Mouse (Mus musculus) heart, adult 8-10 months (tissue): Measurements from ENCODE around the gene Bloc1s4. TPM values are rescaled to one million over a fixed set of nuclear protein-coding genes. Genes with fewer than 3 reads are reported as not detected.

Source experiments
- DNase-seq: peaks from one replicate; pipeline ENCODE4 v3.0.0; 2022; ENCODE audit warnings: low spot score
- total RNA-seq, 4 experiments: library from RNA; stranded (reverse); gene quantifications; 2 replicates each; pipeline ENCODE4 v1.2.4; 2022

Bloc1s4 gene
- total RNA-seq, result 10 to 100 TPM; 10.6 to 11.4 (median 11.3) TPM

- DNase-seq, result peak; percentile 94
These were observed at the start of gene Bloc1s4 for GRCm38 (mm10) chr5:36748536-36749061. Gene Bloc1s4 (minus strand): TSS chr5:36748650.

GRCm38 (mm10) chr5:36797291-36797690 is 48.8 kb upstream of the Bloc1s4 start:
- DNase-seq, result no peak

- peak; percentile 92 for DNase-seq
These were observed 48.0 kb upstream of the Bloc1s4 start, which contains the start of gene Mrfap1 for GRCm38 (mm10) chr5:36796296-36797014. Gene Mrfap1 (minus strand): TSS chr5:36796772.

GRCm38 (mm10) chr5:36795647-36796295 is 47.3 kb upstream of the Bloc1s4 start:
- DNase-seq, result peak; percentile 68

GRCm38 (mm10) chr5:36791861-36792260 is 43.4 kb upstream of the Bloc1s4 start:
- no peak for DNase-seq

GRCm38 (mm10) chr5:36786052-36786451 is 37.6 kb upstream of the Bloc1s4 start:
- DNase-seq, result no peak

- DNase-seq, result no peak
These were observed 31.1 kb upstream of the Bloc1s4 start for GRCm38 (mm10) chr5:36779512-36779911.

GRCm38 (mm10) chr5:36778901-36779300 is 30.5 kb upstream of the Bloc1s4 start:
- DNase-seq, result no peak

GRCm38 (mm10) chr5:36777186-36777585 is 28.7 kb upstream of the Bloc1s4 start:
- DNase-seq, result no peak

GRCm38 (mm10) chr5:36776021-36776575 is 27.6 kb upstream of the Bloc1s4 start:
- no peak for DNase-seq

GRCm38 (mm10) chr5:36775317-36775716 is 26.9 kb upstream of the Bloc1s4 start:
- DNase-seq, result no peak

GRCm38 (mm10) chr5:36772586-36772985 is 24.1 kb upstream of the Bloc1s4 start:
- no peak for DNase-seq

GRCm38 (mm10) chr5:36769603-36770002 is 21.2 kb upstream of the Bloc1s4 start:
- DNase-seq, result no peak

- no peak for DNase-seq
These were observed 18.7 kb upstream of the Bloc1s4 start for GRCm38 (mm10) chr5:36766958-36767703.

GRCm38 (mm10) chr5:36759848-36760247 is 11.4 kb upstream of the Bloc1s4 start:
- DNase-seq, result no peak

- DNase-seq, result no peak
These were observed 8.6 kb upstream of the Bloc1s4 start for GRCm38 (mm10) chr5:36757033-36757432.

GRCm38 (mm10) chr5:36750119-36751078 is 1.9 kb upstream of the Bloc1s4 start:
- DNase-seq, result no peak

- DNase-seq, result no peak
These were observed 485 bp downstream of the Bloc1s4 start for GRCm38 (mm10) chr5:36747794-36748535.

GRCm38 (mm10) chr5:36747071-36747470 is 1.4 kb downstream of the Bloc1s4 start:
- DNase-seq, result no peak
